Mouse (Mus musculus) layer of hippocampus, adult 8-10 months (tissue): ENCODE results near the gene Olfr1160. TPM values are rescaled to one million over a fixed set of nuclear protein-coding genes. Genes with fewer than 3 reads are reported as not detected.
"Not testable (repeated sequence)": the region's sequence is repeated elsewhere in the genome, so short reads cannot be mapped to it uniquely, and the experiment has no call there.

Experiments used
- DNase-seq, 2 experiments: peaks; one replicate each; pipeline ENCODE4 v3.0.0; 2022; ENCODE audit warnings: low spot score in 2 of 2
- total RNA-seq, 4 experiments: library from RNA; stranded (reverse); gene quantifications; 2 replicates each; pipeline ENCODE4 v1.2.4; 2022

Gene Olfr1160
- total RNA-seq: not detected

- DNase-seq: no peak
Observed at GRCm38 (mm10) chr2:88007515-88008318, at the start of gene Olfr1160. TSS of gene Olfr1160 (minus strand) at chr2:88008268.

GRCm38 (mm10) chr2:88051029-88051428, 43.0 kb upstream of the Olfr1160 start, which contains the start of gene Olfr1162:
TSS of gene Olfr1162 (minus strand) at chr2:88051129.
- DNase-seq: no peak

GRCm38 (mm10) chr2:88037599-88037998, 29.5 kb upstream of the Olfr1160 start, which contains the start of gene Olfr73:
TSS of gene Olfr73 (minus strand) at chr2:88037699.
- DNase-seq: no peak

- not testable (repeated sequence) for DNase-seq
Observed at GRCm38 (mm10) chr2:88022474-88022873, 14.4 kb upstream of the Olfr1160 start, which contains the start of gene Olfr1161. TSS of gene Olfr1161 (plus strand) at chr2:88022774.

GRCm38 (mm10) chr2:87989813-87990212, 18.3 kb downstream of the Olfr1160 start, which contains the start of gene Olfr1158:
TSS of gene Olfr1158 (plus strand) at chr2:87990113.
- no peak for DNase-seq

GRCm38 (mm10) chr2:87974563-87974962, 33.5 kb downstream of the Olfr1160 start, which contains the start of gene Olfr74:
TSS of gene Olfr74 (minus strand) at chr2:87974663.
- no peak for DNase-seq

GRCm38 (mm10) chr2:87968199-87968598, 39.9 kb downstream of the Olfr1160 start, which contains the start of gene Olfr1157:
TSS of gene Olfr1157 (minus strand) at chr2:87968299.
- no peak for DNase-seq

- DNase-seq: no peak
Observed at GRCm38 (mm10) chr2:87953000-87953399, 55.1 kb downstream of the Olfr1160 start, which contains the start of gene Olfr1156. TSS of gene Olfr1156 (minus strand) at chr2:87953100.

Other genes with a start within 250 kb of the Olfr1160 start
- not detected for gene Olfr152, start 228.8 kb downstream of the Olfr1160 start, total RNA-seq
- gene Olfr1143, start 207.7 kb downstream of the Olfr1160 start, total RNA-seq: not detected
- gene Olfr1145, start 198.4 kb downstream of the Olfr1160 start, total RNA-seq: not detected
- not detected for gene Olfr1148, start 177.7 kb downstream of the Olfr1160 start, total RNA-seq
- not detected for gene Olfr1150-ps1, start 164.3 kb downstream of the Olfr1160 start, total RNA-seq
- not detected for gene Olfr1151, start 152.4 kb downstream of the Olfr1160 start, total RNA-seq
- not detected for gene Olfr1152, start 141.8 kb downstream of the Olfr1160 start, total RNA-seq
- gene Olfr1153, start 113.3 kb downstream of the Olfr1160 start, total RNA-seq: not detected
- gene Olfr1154, start 103.1 kb downstream of the Olfr1160 start, total RNA-seq: not detected
- gene Olfr1155, start 63.1 kb downstream of the Olfr1160 start, total RNA-seq: not detected
- not detected for gene Olfr1156, start 55.2 kb downstream of the Olfr1160 start, total RNA-seq
- gene Olfr1157, start 40.0 kb downstream of the Olfr1160 start, total RNA-seq: not detected
- not detected for gene Olfr74, start 33.6 kb downstream of the Olfr1160 start, total RNA-seq
- not detected for gene Olfr1158, start 18.2 kb downstream of the Olfr1160 start, total RNA-seq
- gene Olfr1161, start 14.5 kb upstream of the Olfr1160 start, total RNA-seq: not detected
- not detected for gene Olfr73, start 29.4 kb upstream of the Olfr1160 start, total RNA-seq
- gene Olfr1162, start 42.9 kb upstream of the Olfr1160 start, total RNA-seq: not detected
- not detected for gene Olfr1163, start 63.6 kb upstream of the Olfr1160 start, total RNA-seq
- not detected for gene Olfr1164, start 85.7 kb upstream of the Olfr1160 start, total RNA-seq
- not detected for gene Olfr1166, start 120.0 kb upstream of the Olfr1160 start, total RNA-seq
- gene Olfr1167, start 146.9 kb upstream of the Olfr1160 start, total RNA-seq: not detected
- not detected for gene Olfr1168, start 173.6 kb upstream of the Olfr1160 start, total RNA-seq
- not detected for gene Olfr1170, start 220.1 kb upstream of the Olfr1160 start, total RNA-seq